Mouse (Mus musculus): Measurements from ENCODE around the gene Wwox. TPM values are rescaled to one million over a fixed set of nuclear protein-coding genes. Genes with fewer than 3 reads are reported as not detected.

Wwox gene
- polyA plus RNA-seq, 1 experiment, result 11.3 TPM

GRCm38 (mm10) chr8:114908589-114908988 lies 469.1 kb downstream of the Wwox start:
- TF ChIP-seq EP300 (IDR thresholded peaks at IDR 0.05; ENCODE audit: insufficient read depth, low read depth, low read length), result no peak
- TF ChIP-seq CTCF (IDR thresholded peaks at IDR 0.05; ENCODE audit: low read depth, low read length), result no peak
- no peak for TF ChIP-seq POLR2A (IDR thresholded peaks at IDR 0.05; ENCODE audit: insufficient read depth, low read length)
- Histone ChIP-seq H3K27ac (ENCODE audit: insufficient read depth, low read length) (no peak overlapping the region), H3K4me3 (ENCODE audit: low read depth, low read length) (no peak overlapping the region), H3K36me3 (ENCODE audit: control insufficient read depth, insufficient read depth, low read length, poor library complexity, severe bottlenecking) (no peaks in the 10 kb centered on the region), H3K27me3 (ENCODE audit: control insufficient read depth, insufficient read depth, low read length, poor library complexity, severe bottlenecking) (no peaks in the 10 kb centered on the region; the same call in 1 of the 2 replicates), H3K4me1 (ENCODE audit: control insufficient read depth, insufficient read depth, low read length) (no peaks in the 10 kb centered on the region), H3K9ac (ENCODE audit: low read depth, poor library complexity, severe bottlenecking) (no peak overlapping the region), H3K9me3 (replicated peaks; ENCODE audit: control insufficient read depth, insufficient read depth, low read length, poor library complexity, severe bottlenecking) (peaks cover 7% of the 10 kb centered on the region; the same call in 1 of the 2 replicates)

- H3K9me3 ChIP-seq (replicated peaks; ENCODE audit: control insufficient read depth, insufficient read depth, low read length, poor library complexity, severe bottlenecking), result peaks cover 5% of the 10 kb centered on the region; the same call in 1 of the 2 replicates
- H3K4me3 ChIP-seq (ENCODE audit: low read depth, low read length), result no peak overlapping the region
- H3K9ac ChIP-seq (ENCODE audit: low read depth, poor library complexity, severe bottlenecking), result no peak overlapping the region
- H3K4me1 ChIP-seq (ENCODE audit: control insufficient read depth, insufficient read depth, low read length), result no peaks in the 10 kb centered on the region
- H3K27me3 ChIP-seq (ENCODE audit: control insufficient read depth, insufficient read depth, low read length, poor library complexity, severe bottlenecking), result no peaks in the 10 kb centered on the region; the same call in 1 of the 2 replicates
- no peak for TF ChIP-seq POLR2A (IDR thresholded peaks at IDR 0.05; ENCODE audit: insufficient read depth, low read length)
- TF ChIP-seq CTCF (IDR thresholded peaks at IDR 0.05; ENCODE audit: low read depth, low read length), result no peak
- TF ChIP-seq EP300 (IDR thresholded peaks at IDR 0.05; ENCODE audit: insufficient read depth, low read depth, low read length), result no peak
- no peaks in the 10 kb centered on the region for H3K36me3 ChIP-seq (ENCODE audit: control insufficient read depth, insufficient read depth, low read length, poor library complexity, severe bottlenecking)
- no peak overlapping the region for H3K27ac ChIP-seq (ENCODE audit: insufficient read depth, low read length)
Observed at GRCm38 (mm10) chr8:114909146-114909545, 469.7 kb downstream of the Wwox start.

GRCm38 (mm10) chr8:114911031-114911580 lies 471.7 kb downstream of the Wwox start:
- Histone ChIP-seq H3K4me3 (ENCODE audit: low read depth, low read length) (no peak overlapping the region), H3K27ac (ENCODE audit: insufficient read depth, low read length) (no peak overlapping the region), H3K9ac (ENCODE audit: low read depth, poor library complexity, severe bottlenecking) (no peak overlapping the region), H3K9me3 (replicated peaks; ENCODE audit: control insufficient read depth, insufficient read depth, low read length, poor library complexity, severe bottlenecking) (no peaks in the 10 kb centered on the region), H3K27me3 (ENCODE audit: control insufficient read depth, insufficient read depth, low read length, poor library complexity, severe bottlenecking) (no peaks in the 10 kb centered on the region), H3K36me3 (ENCODE audit: control insufficient read depth, insufficient read depth, low read length, poor library complexity, severe bottlenecking) (no peaks in the 10 kb centered on the region), H3K4me1 (ENCODE audit: control insufficient read depth, insufficient read depth, low read length) (no peaks in the 10 kb centered on the region)
- no peak for TF ChIP-seq POLR2A (IDR thresholded peaks at IDR 0.05; ENCODE audit: insufficient read depth, low read length)
- no peak for TF ChIP-seq EP300 (IDR thresholded peaks at IDR 0.05; ENCODE audit: insufficient read depth, low read depth, low read length)
- no peak for TF ChIP-seq CTCF (IDR thresholded peaks at IDR 0.05; ENCODE audit: low read depth, low read length)

- H3K27ac ChIP-seq (ENCODE audit: insufficient read depth, low read length), result no peak overlapping the region
- H3K4me1 ChIP-seq (ENCODE audit: control insufficient read depth, insufficient read depth, low read length), result no peaks in the 10 kb centered on the region
- H3K4me3 ChIP-seq (ENCODE audit: low read depth, low read length), result no peak overlapping the region
- H3K27me3 ChIP-seq (ENCODE audit: control insufficient read depth, insufficient read depth, low read length, poor library complexity, severe bottlenecking), result no peaks in the 10 kb centered on the region
- no peaks in the 10 kb centered on the region for H3K36me3 ChIP-seq (ENCODE audit: control insufficient read depth, insufficient read depth, low read length, poor library complexity, severe bottlenecking)
- H3K9me3 ChIP-seq (replicated peaks; ENCODE audit: control insufficient read depth, insufficient read depth, low read length, poor library complexity, severe bottlenecking), result no peaks in the 10 kb centered on the region
- no peak overlapping the region for H3K9ac ChIP-seq (ENCODE audit: low read depth, poor library complexity, severe bottlenecking)
- TF ChIP-seq CTCF (IDR thresholded peaks at IDR 0.05; ENCODE audit: low read depth, low read length) (no peak), POLR2A (IDR thresholded peaks at IDR 0.05; ENCODE audit: insufficient read depth, low read length) (no peak), EP300 (IDR thresholded peaks at IDR 0.05; ENCODE audit: insufficient read depth, low read depth, low read length) (no peak)
Observed at GRCm38 (mm10) chr8:114923629-114924028, 484.2 kb downstream of the Wwox start.

GRCm38 (mm10) chr8:114927412-114927811 lies 488.0 kb downstream of the Wwox start:
- Histone ChIP-seq H3K9me3 (replicated peaks; ENCODE audit: control insufficient read depth, insufficient read depth, low read length, poor library complexity, severe bottlenecking) (no peaks in the 10 kb centered on the region), H3K4me1 (ENCODE audit: control insufficient read depth, insufficient read depth, low read length) (no peaks in the 10 kb centered on the region), H3K27ac (ENCODE audit: insufficient read depth, low read length) (no peak overlapping the region), H3K4me3 (ENCODE audit: low read depth, low read length) (no peak overlapping the region), H3K36me3 (ENCODE audit: control insufficient read depth, insufficient read depth, low read length, poor library complexity, severe bottlenecking) (no peaks in the 10 kb centered on the region), H3K27me3 (ENCODE audit: control insufficient read depth, insufficient read depth, low read length, poor library complexity, severe bottlenecking) (no peaks in the 10 kb centered on the region), H3K9ac (ENCODE audit: low read depth, poor library complexity, severe bottlenecking) (no peak overlapping the region)
- TF ChIP-seq CTCF (IDR thresholded peaks at IDR 0.05; ENCODE audit: low read depth, low read length), result no peak
- TF ChIP-seq EP300 (IDR thresholded peaks at IDR 0.05; ENCODE audit: insufficient read depth, low read depth, low read length), result no peak
- no peak for TF ChIP-seq POLR2A (IDR thresholded peaks at IDR 0.05; ENCODE audit: insufficient read depth, low read length)

- Histone ChIP-seq H3K4me1 (ENCODE audit: control insufficient read depth, insufficient read depth, low read length) (no peaks in the 10 kb centered on the region), H3K27me3 (ENCODE audit: control insufficient read depth, insufficient read depth, low read length, poor library complexity, severe bottlenecking) (no peaks in the 10 kb centered on the region), H3K9me3 (replicated peaks; ENCODE audit: control insufficient read depth, insufficient read depth, low read length, poor library complexity, severe bottlenecking) (no peaks in the 10 kb centered on the region), H3K36me3 (ENCODE audit: control insufficient read depth, insufficient read depth, low read length, poor library complexity, severe bottlenecking) (no peaks in the 10 kb centered on the region), H3K4me3 (ENCODE audit: low read depth, low read length) (no peak overlapping the region), H3K27ac (ENCODE audit: insufficient read depth, low read length) (no peak overlapping the region), H3K9ac (ENCODE audit: low read depth, poor library complexity, severe bottlenecking) (no peak overlapping the region)
- no peak for TF ChIP-seq EP300 (IDR thresholded peaks at IDR 0.05; ENCODE audit: insufficient read depth, low read depth, low read length)
- TF ChIP-seq CTCF (IDR thresholded peaks at IDR 0.05; ENCODE audit: low read depth, low read length), result no peak
- TF ChIP-seq POLR2A (IDR thresholded peaks at IDR 0.05; ENCODE audit: insufficient read depth, low read length), result no peak
Observed at GRCm38 (mm10) chr8:114927917-114928316, 488.5 kb downstream of the Wwox start.

Data from ES-Bruce4 (cell line).